ENCODE assay signal across 8 mouse cellular contexts in the genomic region with DNA sequence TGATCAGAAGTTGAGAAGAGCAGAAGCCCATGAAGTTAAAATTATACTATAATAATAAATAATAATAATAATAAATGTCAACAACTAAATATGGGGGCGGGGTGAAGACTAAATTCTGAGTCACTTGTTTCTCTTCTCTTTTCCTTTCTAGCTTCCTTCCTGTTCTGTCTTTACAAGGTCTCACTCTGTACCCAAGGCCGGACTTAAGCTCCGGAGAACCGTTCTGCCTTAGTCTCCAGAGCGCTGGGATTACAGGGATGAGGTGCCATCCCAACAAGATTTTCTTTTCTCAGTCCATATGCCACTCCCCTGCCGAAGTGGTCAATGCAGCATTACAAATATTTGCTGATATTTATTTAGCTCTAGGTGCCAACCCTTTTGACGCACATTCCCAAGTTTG. TPM values are rescaled to one million over a fixed set of nuclear protein-coding genes. Genes with fewer than 3 reads are reported as not detected.
DNase-seq lines count a peak whose midpoint lies in the region; ATAC-seq and TF ChIP-seq lines count a peak whose summit lies in the region.

No protein-coding gene starts in this region.

- peak overlapping the region; percentile 60 for H3K4me3 ChIP-seq in C2C12 (ENCODE audit: insufficient read depth, poor library complexity, severe bottlenecking)
- H3K4me3 ChIP-seq in forebrain, embryonic 12.5 days (replicated peaks): peak overlapping the region; percentile 91
- H3K4me3 ChIP-seq in limb, embryonic 14.5 days (replicated peaks; ENCODE audit: low read length): peak overlapping the region; percentile 84

- H3K27ac ChIP-seq in forebrain, embryonic 12.5 days: peak overlapping the region; percentile 97
- H3K27ac ChIP-seq in limb, embryonic 14.5 days (replicated peaks; ENCODE audit: low read depth, low read length): no peak overlapping the region

- H3K9ac ChIP-seq in forebrain, embryonic 12.5 days: peak overlapping the region; percentile 94
- H3K9ac ChIP-seq in limb, embryonic 14.5 days (ENCODE audit: low read depth, low read length, severe bottlenecking): peak overlapping the region; percentile 75

- H3K4me1 ChIP-seq in forebrain, embryonic 12.5 days: peaks cover 29% of the 10 kb centered on the region
- peaks cover 4% of the 10 kb centered on the region; the same call in 1 of the 2 replicates for H3K4me1 ChIP-seq in limb, embryonic 14.5 days (ENCODE audit: control insufficient read depth, insufficient read depth, low read length)

- no peaks in the 10 kb centered on the region for H3K27me3 ChIP-seq in C2C12 (ENCODE audit: control insufficient read depth, insufficient read depth, insufficient read length)
- no peaks in the 10 kb centered on the region for H3K27me3 ChIP-seq in forebrain, embryonic 12.5 days
- H3K27me3 ChIP-seq in limb, embryonic 14.5 days (ENCODE audit: control insufficient read depth, insufficient read depth, low read length): no peaks in the 10 kb centered on the region

- no peaks in the 10 kb centered on the region for H3K36me3 ChIP-seq in C2C12 (ENCODE audit: control insufficient read depth, insufficient read depth)
- H3K36me3 ChIP-seq in forebrain, embryonic 12.5 days (replicated peaks): no peaks in the 10 kb centered on the region
- no peaks in the 10 kb centered on the region for H3K36me3 ChIP-seq in limb, embryonic 14.5 days (ENCODE audit: control insufficient read depth, insufficient read depth, low read length)

- DNase-seq in adrenal gland, postnatal 25 days: peak; percentile 3
- no peak for DNase-seq in adrenal gland, adult 18-20 months (ENCODE audit: low spot score in 2 of 2)
- DNase-seq in limb, embryonic 14.5 days (ENCODE audit: low spot score): no peak
- DNase-seq in urinary bladder, adult 2 months (ENCODE audit: low spot score): no peak

- no peak for TF ChIP-seq POLR2A in limb, embryonic 14.5 days (IDR thresholded peaks at IDR 0.05; ENCODE audit: borderline replicate concordance, extremely low read depth, insufficient read depth, insufficient read length)

- 21% methylated on average over 7 of the region's 7 CpGs for WGBS in forebrain, embryonic 12.5 days
- 23% methylated on average over 7 of the region's 7 CpGs for WGBS in limb, embryonic 14.5 days

- H3K79me2 ChIP-seq in C2C12 (ENCODE audit: control insufficient read depth, insufficient read depth): peaks cover 36% of the 10 kb centered on the region

- H3K4me2 ChIP-seq in forebrain, embryonic 12.5 days: peak overlapping the region; percentile 62
- H3K4me2 ChIP-seq in limb, embryonic 14.5 days (replicated peaks; ENCODE audit: low read depth, low read length, severe bottlenecking): peak overlapping the region; percentile 91

- ATAC-seq in forebrain, embryonic 12.5 days (ENCODE audit: low FRiP score): no peak; the same call in 1 of the 2 replicates
- ATAC-seq in limb, embryonic 14.5 days (ENCODE audit: low FRiP score, low read depth): no peak
- 0 out of 2 replicates have a peak, but pooled peaks have one; percentile 10 for ATAC-seq in monocyte, adult 5-6 weeks (replicated peaks; ENCODE audit: insufficient number of reproducible peaks, low FRiP score, low TSS enrichment, poor library complexity, severe bottlenecking)
- no peak for ATAC-seq in erythroid progenitor cell, adult 5-6 weeks (replicated peaks; ENCODE audit: low FRiP score, poor library complexity, severe bottlenecking)

- no peak for TF ChIP-seq CTCF in C2C12 (IDR thresholded peaks at IDR 0.05; ENCODE audit: control insufficient read depth, insufficient read depth, insufficient read length)

- H3ac ChIP-seq in C2C12 (ENCODE audit: control insufficient read depth, insufficient read length, low read depth): peak overlapping the region; percentile 48

- peaks cover 32% of the 10 kb centered on the region for H3K79me3 ChIP-seq in C2C12 (ENCODE audit: low read depth)

- no peaks in the 10 kb centered on the region for H3K9me3 ChIP-seq in forebrain, embryonic 12.5 days
- H3K9me3 ChIP-seq in limb, embryonic 14.5 days (ENCODE audit: control insufficient read depth, low read length): no peaks in the 10 kb centered on the region

TF ChIP-seq in C2C12, 6 proteins besides CTCF, POLR2A, EP300 and RAD21:
- TF ChIP-seq FOSL1 (IDR thresholded peaks at IDR 0.05; ENCODE audit: insufficient read depth, low read length, poor library complexity, severe bottlenecking) (no peak), MAX (IDR thresholded peaks at IDR 0.05) (no peak), CEBPB (IDR thresholded peaks at IDR 0.05; ENCODE audit: low read depth) (no peak), MYOG (IDR thresholded peaks at IDR 0.05; ENCODE audit: control insufficient read depth, extremely low read depth, insufficient read length) (no peak), USF1 (IDR thresholded peaks at IDR 0.05; ENCODE audit: low read depth) (no peak), MYOD1 (IDR thresholded peaks at IDR 0.05; ENCODE audit: control insufficient read depth, insufficient read length, low read depth) (no peak)

RNA-seq across cellular contexts. Expression of a gene that starts 0.5 kb away (rescaled TPM):
- 18.2 and 23.7 TPM in 2 replicates for total RNA-seq in adrenal gland, postnatal 25 days (2021)
- total RNA-seq in adrenal gland, adult 18-20 months (2021): 10 to 100 TPM; 13.0 to 20.8 TPM
- polyA plus RNA-seq in C2C12 (2012; fragmentation: generic; extraction: Trizol): 22.5 TPM
- polyA plus RNA-seq in forebrain, embryonic 12.5 days (2016; fragmentation: Nextera tagmentation; extraction: Ambion mirVana): 44.1 and 52.2 TPM in 2 replicates
- 12.8 and 14.1 TPM in 2 replicates for polyA plus RNA-seq in limb, embryonic 14.5 days (2012; rRNA removed)
- 14.7 and 15.0 TPM in 2 replicates for polyA plus RNA-seq in limb, embryonic 14.5 days (2014; fragmentation: Nextera tagmentation; extraction: Ambion mirVana)
- total RNA-seq in monocyte, adult 5-6 weeks (2017): 115 to 144 TPM (median 137 TPM) in 3 replicates
- polyA plus RNA-seq in urinary bladder, adult 2 months (2012; rRNA removed): 14.9 and 17.7 TPM in 2 replicates
- total RNA-seq in erythroid progenitor cell, adult 5-6 weeks (2015; ENCODE audit: low replicate concordance): 69.6 and 73.5 TPM in 2 replicates
- total RNA-seq in erythroid progenitor cell, adult 5-6 weeks (2017; ENCODE audit: low replicate concordance): 66.3 and 71.0 TPM in 2 replicates
